Mouse (Mus musculus): Measurements from ENCODE around the gene Spata7. TPM values are rescaled to one million over a fixed set of nuclear protein-coding genes. Genes with fewer than 3 reads are reported as not detected.
A peak's percentile ranks its signal among the peaks of the same experiment; 100 is the strongest.

Gene Spata7
- polyA plus RNA-seq (2015; fragmentation: Nextera tagmentation; extraction: Ambion mirVana), result 10.9 and 11.0 TPM in 2 replicates

DNA sequence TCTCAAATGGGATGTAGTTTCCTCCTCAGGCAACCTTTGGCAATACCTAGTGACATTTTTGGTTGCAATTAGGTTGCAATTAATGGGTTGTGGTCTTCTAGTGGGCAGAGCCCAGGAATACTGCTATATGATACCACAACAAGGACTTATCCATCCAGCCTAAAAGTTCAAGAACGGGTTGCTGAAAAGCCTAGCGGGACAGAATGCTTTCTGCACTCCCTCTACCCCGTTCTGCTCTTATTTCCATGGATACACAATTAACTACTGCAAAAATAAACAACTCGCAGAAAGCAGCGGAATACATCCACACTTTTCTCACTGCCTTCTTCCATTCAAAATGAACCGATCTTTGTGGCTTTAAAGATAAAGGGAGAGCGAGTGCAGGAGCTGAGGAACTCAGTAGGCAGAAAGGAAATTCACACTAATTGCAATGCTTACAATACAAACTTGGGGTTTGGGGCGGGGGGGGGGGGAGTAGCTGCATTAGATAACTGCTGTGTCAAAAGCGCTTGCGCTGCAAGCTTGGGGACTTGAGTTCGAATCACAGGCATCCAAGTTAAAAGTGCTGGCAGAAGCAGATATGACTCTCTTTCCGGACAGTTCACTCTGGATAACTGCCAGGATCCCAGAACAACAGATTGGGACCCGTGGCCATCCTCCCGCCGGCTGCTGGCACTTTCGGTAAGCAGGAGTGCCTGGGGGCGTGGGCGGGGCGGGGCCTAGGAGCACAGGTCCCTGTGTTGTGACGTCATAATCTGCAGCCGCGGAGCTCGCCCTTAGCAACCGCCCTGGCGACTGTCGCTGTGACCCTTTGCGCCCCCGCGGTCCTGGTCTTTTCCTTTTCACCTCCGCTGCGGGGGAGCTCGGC lies at the start of gene Spata7:
Gene Spata7 (plus strand): TSS at position 766 of the 868 bp plus-strand sequence.
- Histone ChIP-seq H3K9me3 (peaks cover 7% of the 10 kb centered on the region; the same call in 1 of the 2 replicates), H3K9ac (peak within 1 kb of the TSS; percentile 86), H3K27ac (replicated peaks) (peak within 1 kb of the TSS; percentile 49; the same call in 1 of the 2 replicates), H3K4me1 (peaks cover 11% of the 10 kb centered on the region), H3K27me3 (replicated peaks) (no peaks in the 10 kb centered on the region), H3K36me3 (peaks cover 4% of the 10 kb centered on the region; the same call in 1 of the 2 replicates), H3K4me3 (peak within 1 kb of the TSS; percentile 81), H3K4me2 (peak within 1 kb of the TSS; percentile 84)
- ATAC-seq (ENCODE audit: extremely low read depth, insufficient number of reproducible peaks, low FRiP score, low TSS enrichment), result peak; percentile 81; the same call in 1 of the 2 replicates
- WGBS, result 3% methylated on average over 32 of the region's 32 CpGs

DNA sequence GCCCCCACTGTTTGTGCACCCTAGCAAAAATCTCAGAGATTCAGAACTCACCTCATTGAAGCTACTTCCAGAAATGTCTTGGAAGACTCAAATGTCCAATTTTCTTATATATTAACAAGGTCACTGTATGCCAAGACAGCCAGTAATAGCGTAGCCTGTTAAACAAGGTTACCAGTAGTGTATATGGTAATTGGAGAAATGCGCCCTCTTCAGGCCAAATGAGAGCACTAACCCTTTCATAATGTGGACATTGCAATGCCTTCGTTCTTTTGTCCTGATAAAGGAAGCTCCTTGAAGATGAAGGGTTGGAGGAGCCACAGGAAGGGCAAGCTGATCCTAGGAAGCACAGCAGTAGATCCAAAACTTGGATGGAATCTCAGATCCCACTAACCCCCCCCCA lies 42.7 kb upstream of the Spata7 start:
- Histone ChIP-seq H3K9me3 (no peaks in the 10 kb centered on the region), H3K9ac (no peak overlapping the region), H3K27me3 (replicated peaks) (no peaks in the 10 kb centered on the region), H3K36me3 (no peaks in the 10 kb centered on the region), H3K4me1 (no peaks in the 10 kb centered on the region), H3K4me3 (no peak overlapping the region), H3K27ac (replicated peaks) (no peak overlapping the region), H3K4me2 (no peak overlapping the region)
- 39% methylated on average over 3 of the region's 3 CpGs for WGBS
- no peak for ATAC-seq (ENCODE audit: extremely low read depth, insufficient number of reproducible peaks, low FRiP score, low TSS enrichment)

DNA sequence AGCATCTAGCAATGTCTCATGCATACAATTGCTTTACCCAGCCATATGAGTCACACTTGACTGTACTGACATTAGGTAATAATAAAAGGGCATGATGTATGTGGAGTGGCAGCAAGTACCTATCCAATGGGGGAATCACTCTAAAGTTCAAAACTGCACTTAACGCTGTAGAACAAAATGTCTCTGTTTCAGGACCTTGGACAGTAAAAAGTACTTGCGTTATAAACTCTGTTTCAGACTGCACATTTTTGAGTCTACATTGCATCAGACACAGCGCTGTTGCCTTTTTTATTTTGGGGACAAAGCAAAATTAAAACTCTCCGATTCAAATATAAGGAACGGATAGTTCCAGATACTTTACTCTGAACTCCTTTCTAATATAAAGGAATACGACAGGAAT lies 39.4 kb upstream of the Spata7 start:
- Histone ChIP-seq H3K4me1 (no peaks in the 10 kb centered on the region), H3K27me3 (replicated peaks) (no peaks in the 10 kb centered on the region), H3K4me3 (no peak overlapping the region), H3K4me2 (no peak overlapping the region), H3K27ac (replicated peaks) (no peak overlapping the region), H3K36me3 (no peaks in the 10 kb centered on the region), H3K9ac (no peak overlapping the region), H3K9me3 (peaks cover 13% of the 10 kb centered on the region; the same call in 1 of the 2 replicates)
- 61% methylated on average over 6 of the region's 6 CpGs for WGBS
- ATAC-seq (ENCODE audit: extremely low read depth, insufficient number of reproducible peaks, low FRiP score, low TSS enrichment), result no peak

DNA sequence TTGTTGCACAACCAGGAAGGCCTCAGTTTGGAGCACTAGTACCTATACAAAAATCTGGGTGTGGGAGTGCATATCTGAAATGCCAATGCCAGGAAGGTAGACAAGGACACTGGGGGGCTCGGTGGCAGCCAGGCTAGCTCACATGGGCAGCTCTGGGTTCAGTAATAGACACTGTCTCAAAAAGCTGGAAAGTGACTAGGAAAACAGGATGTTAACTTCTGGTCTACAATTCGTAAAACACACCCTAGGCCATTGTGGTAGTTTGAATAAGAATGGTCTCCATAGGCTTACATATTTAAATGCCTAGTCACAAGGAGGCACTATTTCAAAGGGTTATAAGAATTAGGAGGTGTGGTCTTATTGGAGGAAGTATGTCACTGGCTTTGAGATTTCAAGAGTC lies 36.9 kb upstream of the Spata7 start:
- no peak for ATAC-seq (ENCODE audit: extremely low read depth, insufficient number of reproducible peaks, low FRiP score, low TSS enrichment)
- Histone ChIP-seq H3K27me3 (replicated peaks) (no peaks in the 10 kb centered on the region), H3K9ac (no peak overlapping the region), H3K4me3 (no peak overlapping the region), H3K4me2 (no peak overlapping the region), H3K9me3 (peaks cover 13% of the 10 kb centered on the region; the same call in 1 of the 2 replicates), H3K4me1 (no peaks in the 10 kb centered on the region), H3K36me3 (no peaks in the 10 kb centered on the region), H3K27ac (replicated peaks) (no peak overlapping the region)
- 72% methylated on average over 2 of the region's 2 CpGs for WGBS

DNA sequence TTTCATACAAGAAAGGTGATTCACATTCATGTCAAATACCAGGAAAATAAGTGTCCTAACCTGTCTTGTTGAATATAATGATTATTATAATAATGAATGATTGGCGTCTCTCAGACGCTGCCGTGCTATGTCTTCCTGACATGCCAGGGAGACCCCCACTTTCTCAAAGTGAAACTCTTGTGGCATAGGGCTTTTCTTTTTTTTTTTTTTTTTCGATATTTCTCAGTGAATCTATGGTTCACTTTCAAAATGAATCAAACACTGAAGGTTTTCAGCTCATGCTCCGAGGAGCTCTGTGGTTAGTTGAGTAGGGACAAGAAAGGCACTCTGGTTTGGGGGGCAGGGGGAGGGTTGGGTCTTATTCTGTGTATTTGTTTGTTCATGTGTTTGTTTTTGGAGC lies 27.1 kb upstream of the Spata7 start:
- no peak for ATAC-seq (ENCODE audit: extremely low read depth, insufficient number of reproducible peaks, low FRiP score, low TSS enrichment)
- no peak overlapping the region for H3K27ac ChIP-seq (replicated peaks)
- no peak overlapping the region for H3K9ac ChIP-seq
- no peak overlapping the region for H3K4me3 ChIP-seq
- H3K36me3 ChIP-seq, result 0 out of 2 replicates have a peak, but pooled peaks cover 3% of the 10 kb centered on the region
- no peaks in the 10 kb centered on the region for H3K27me3 ChIP-seq (replicated peaks)
- no peak overlapping the region for H3K4me2 ChIP-seq
- H3K4me1 ChIP-seq, result peaks cover 11% of the 10 kb centered on the region
- H3K9me3 ChIP-seq, result peaks cover 9% of the 10 kb centered on the region
- 82% methylated on average over 5 of the region's 5 CpGs for WGBS

DNA sequence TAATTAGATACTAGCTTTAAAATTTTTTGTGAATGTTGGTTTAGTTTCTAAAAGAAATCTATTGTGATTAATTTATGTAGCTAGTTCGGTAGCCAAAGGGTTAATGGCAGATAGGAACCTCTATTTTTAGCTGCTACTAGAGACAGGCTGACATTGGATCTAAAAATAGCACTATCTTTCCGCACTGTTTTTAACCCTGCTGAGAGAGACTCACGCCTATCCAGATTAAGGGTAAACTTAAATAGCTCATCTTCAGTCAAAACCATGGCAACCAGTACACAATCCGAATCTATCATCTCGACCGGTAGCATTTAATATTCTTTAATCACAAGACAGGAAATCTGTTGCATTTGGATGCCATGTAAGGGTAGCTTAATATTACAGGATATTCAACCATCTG lies 25.8 kb upstream of the Spata7 start:
- Histone ChIP-seq H3K27ac (replicated peaks) (no peak overlapping the region), H3K4me1 (peaks cover 11% of the 10 kb centered on the region), H3K4me3 (no peak overlapping the region), H3K9me3 (peaks cover 9% of the 10 kb centered on the region), H3K36me3 (0 out of 2 replicates have a peak, but pooled peaks cover 3% of the 10 kb centered on the region), H3K9ac (no peak overlapping the region), H3K4me2 (peak overlapping the region; percentile 36; the same call in 1 of the 2 replicates), H3K27me3 (replicated peaks) (no peaks in the 10 kb centered on the region)
- no peak for ATAC-seq (ENCODE audit: extremely low read depth, insufficient number of reproducible peaks, low FRiP score, low TSS enrichment)
- WGBS, result 7% methylated on average over 6 of the region's 6 CpGs

- ATAC-seq (ENCODE audit: extremely low read depth, insufficient number of reproducible peaks, low FRiP score, low TSS enrichment), result no peak
- Histone ChIP-seq H3K9me3 (no peaks in the 10 kb centered on the region), H3K4me3 (no peak overlapping the region), H3K36me3 (no peaks in the 10 kb centered on the region), H3K4me2 (no peak overlapping the region), H3K4me1 (peaks cover 11% of the 10 kb centered on the region), H3K27ac (replicated peaks) (no peak overlapping the region), H3K27me3 (replicated peaks) (no peaks in the 10 kb centered on the region), H3K9ac (no peak overlapping the region)
- 64% methylated on average over 1 of the region's 1 CpGs for WGBS
Measured at GRCm38 (mm10) chr12:98605264-98605663, 22.7 kb upstream of the Spata7 start.

DNA sequence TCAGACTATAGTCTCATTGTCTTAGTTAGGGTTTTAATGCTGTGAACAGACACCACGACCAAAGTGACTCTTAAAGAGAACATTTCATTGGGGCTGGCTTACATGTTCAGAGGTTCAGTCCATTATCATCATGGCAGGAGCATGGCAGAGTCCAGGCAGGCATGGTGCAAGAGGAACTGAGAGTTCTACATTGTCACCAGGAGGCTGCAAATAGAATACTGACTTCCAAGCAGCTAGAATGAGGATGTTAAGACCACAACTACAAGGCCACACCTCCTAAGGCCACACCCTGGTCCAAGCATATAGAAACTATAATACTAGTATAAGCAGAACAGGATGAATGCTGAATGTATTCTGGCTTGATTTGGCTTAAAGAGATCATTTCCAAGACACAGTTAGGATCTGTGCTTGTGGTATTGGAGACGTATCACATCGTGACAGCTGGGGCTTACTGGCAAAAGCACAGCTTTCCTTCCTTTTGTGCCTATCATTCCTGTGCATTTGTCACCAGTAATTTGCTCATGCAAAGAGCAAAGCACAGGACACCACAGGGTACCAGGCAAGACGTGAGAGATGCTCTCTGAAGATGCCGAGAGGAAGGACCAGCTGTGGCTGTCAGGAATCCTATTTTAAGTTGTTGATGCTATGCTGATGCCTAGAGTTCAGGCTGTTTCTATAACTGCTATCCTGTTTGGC lies 21.2 kb upstream of the Spata7 start:
- no peak overlapping the region for H3K4me3 ChIP-seq
- H3K9ac ChIP-seq, result no peak overlapping the region
- H3K27me3 ChIP-seq (replicated peaks), result no peaks in the 10 kb centered on the region
- H3K36me3 ChIP-seq, result no peaks in the 10 kb centered on the region
- no peak overlapping the region for H3K27ac ChIP-seq (replicated peaks)
- H3K9me3 ChIP-seq, result no peaks in the 10 kb centered on the region
- 53% methylated on average over 5 of the region's 5 CpGs for WGBS
- peaks cover 4% of the 10 kb centered on the region for H3K4me1 ChIP-seq
- H3K4me2 ChIP-seq, result no peak overlapping the region
- ATAC-seq (ENCODE audit: extremely low read depth, insufficient number of reproducible peaks, low FRiP score, low TSS enrichment), result no peak

DNA sequence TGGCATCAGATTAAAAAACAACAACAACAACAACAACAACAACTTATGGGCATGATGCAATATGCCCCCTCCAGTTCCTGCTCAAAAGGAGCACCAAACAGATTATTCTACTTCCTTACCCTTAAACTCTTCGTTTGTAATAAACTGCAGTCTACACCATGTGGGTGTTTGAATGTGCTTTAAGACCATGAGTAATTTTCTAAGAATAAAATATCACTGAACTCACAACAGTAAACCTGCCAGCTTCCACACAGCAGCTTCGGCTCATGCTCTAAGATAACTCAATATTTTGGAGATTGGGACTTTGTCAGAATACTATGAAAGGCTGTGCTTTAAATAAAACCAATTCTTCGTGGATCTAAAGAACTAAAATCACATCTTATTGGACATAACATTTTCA lies 17.6 kb upstream of the Spata7 start:
- Histone ChIP-seq H3K9me3 (no peaks in the 10 kb centered on the region), H3K9ac (no peak overlapping the region), H3K36me3 (no peaks in the 10 kb centered on the region), H3K4me2 (no peak overlapping the region), H3K4me3 (no peak overlapping the region), H3K4me1 (no peaks in the 10 kb centered on the region), H3K27ac (replicated peaks) (no peak overlapping the region), H3K27me3 (replicated peaks) (no peaks in the 10 kb centered on the region)
- WGBS, result 62% methylated on average over 3 of the region's 3 CpGs
- no peak for ATAC-seq (ENCODE audit: extremely low read depth, insufficient number of reproducible peaks, low FRiP score, low TSS enrichment)

DNA sequence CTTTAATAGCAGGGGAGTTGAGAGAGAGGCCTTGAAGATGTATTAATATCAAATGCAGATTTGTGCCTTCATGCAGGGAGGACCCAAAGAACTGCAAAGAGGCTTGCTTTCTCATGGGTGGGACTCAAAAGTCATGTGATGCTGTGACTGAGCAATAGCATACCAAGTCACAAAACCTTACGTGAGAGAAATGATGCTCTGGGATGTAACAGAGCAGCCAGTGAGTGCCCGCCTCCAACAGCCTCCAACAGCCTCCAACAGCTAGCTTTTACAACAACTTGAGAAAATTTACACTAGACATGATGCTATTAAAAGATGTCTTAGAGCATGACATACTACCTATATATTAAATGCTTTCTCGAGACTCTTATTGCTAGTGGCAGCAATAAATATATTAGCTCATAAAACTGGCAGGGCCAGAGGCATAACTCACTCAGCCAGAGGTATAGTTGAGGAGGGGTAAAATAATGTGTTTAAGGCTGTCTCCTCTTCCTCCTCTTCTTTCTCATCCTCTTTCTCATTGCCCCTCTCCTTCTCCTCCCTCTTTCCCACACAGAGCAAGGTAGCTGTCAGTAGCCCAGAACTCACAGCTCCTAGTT lies 12.9 kb upstream of the Spata7 start:
- 69% methylated on average over 3 of the region's 3 CpGs for WGBS
- no peak for ATAC-seq (ENCODE audit: extremely low read depth, insufficient number of reproducible peaks, low FRiP score, low TSS enrichment)

GRCm38 (mm10) chr12:98615746-98616145 lies 12.2 kb upstream of the Spata7 start:
- Histone ChIP-seq H3K27me3 (replicated peaks) (no peaks in the 10 kb centered on the region), H3K4me1 (no peaks in the 10 kb centered on the region), H3K4me2 (no peak overlapping the region), H3K9me3 (no peaks in the 10 kb centered on the region), H3K27ac (replicated peaks) (no peak overlapping the region), H3K4me3 (no peak overlapping the region), H3K36me3 (no peaks in the 10 kb centered on the region), H3K9ac (no peak overlapping the region)
- WGBS, result 65% methylated on average over 5 of the region's 5 CpGs
- ATAC-seq (ENCODE audit: extremely low read depth, insufficient number of reproducible peaks, low FRiP score, low TSS enrichment), result no peak

More for the DNA sequence above, 12.9 kb upstream of the Spata7 start:
- Histone ChIP-seq H3K27me3 (replicated peaks) (no peaks in the 10 kb centered on the region), H3K4me1 (no peaks in the 10 kb centered on the region), H3K36me3 (no peaks in the 10 kb centered on the region), H3K27ac (replicated peaks) (no peak overlapping the region), H3K4me2 (no peak overlapping the region), H3K4me3 (no peak overlapping the region), H3K9me3 (no peaks in the 10 kb centered on the region), H3K9ac (no peak overlapping the region)
